Mouse (Mus musculus) CD4-positive helper T cell, adult 2 months (primary cell): ENCODE measurements around the gene Uck2.

ENCODE experiments used
- DNase-seq: peaks from one replicate; pipeline ENCODE4 v3.0.0-alpha.2; 2012; ENCODE audit warnings: low read depth, missing footprints, low spot score

Gene Uck2

GRCm38 (mm10) chr1:167211979-167212614 is 73.0 kb downstream of the Uck2 start:
- peak; percentile 32 for DNase-seq

DNA sequence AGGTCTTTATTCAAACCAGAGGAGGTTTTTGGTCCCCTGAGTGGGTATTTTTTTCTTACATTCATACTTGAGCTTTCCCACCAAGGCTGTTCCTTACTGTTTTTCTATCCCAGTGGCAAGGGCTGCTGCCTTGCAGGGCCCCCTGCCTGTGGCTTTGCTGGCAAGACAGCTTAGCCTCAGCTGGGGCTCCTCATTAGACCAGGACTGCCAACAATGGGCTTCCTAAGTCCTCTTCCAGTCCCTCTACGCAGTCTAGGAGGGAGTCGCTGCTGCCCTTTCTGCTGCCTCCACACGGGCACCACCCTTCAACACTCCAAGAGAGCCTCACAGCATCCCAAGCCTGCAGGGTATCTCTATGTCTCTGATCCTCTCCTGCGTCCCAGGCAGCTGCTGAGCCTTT is 76.3 kb downstream of the Uck2 start:
- no peak for DNase-seq

DNA sequence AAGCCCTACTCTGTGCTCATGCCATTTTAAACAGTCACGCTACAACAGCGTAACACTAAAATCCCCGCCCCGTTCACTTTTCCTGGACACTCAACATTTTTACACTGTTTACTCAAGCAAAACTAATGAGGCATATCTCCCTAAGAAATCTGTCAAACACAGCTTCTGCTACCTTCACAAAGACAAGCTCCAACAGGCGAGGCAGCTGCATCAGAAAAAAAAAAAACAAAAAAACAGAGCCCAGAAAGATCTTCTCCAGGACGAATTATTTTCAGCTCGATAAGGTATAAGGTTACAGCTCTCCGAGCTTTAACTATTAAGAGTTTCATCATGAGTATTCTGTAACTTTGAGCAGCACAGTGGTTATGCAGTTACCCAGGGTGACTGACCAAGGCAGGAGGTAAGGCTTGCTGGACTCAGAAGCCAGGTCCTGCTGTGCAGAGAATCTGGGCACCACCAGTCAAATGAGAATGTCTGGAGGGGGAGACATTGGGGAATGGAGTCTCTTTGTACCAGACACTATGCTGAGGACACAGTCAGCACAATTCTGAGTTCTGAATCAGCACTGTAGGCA is 79.9 kb downstream of the Uck2 start:
- DNase-seq: no peak

DNA sequence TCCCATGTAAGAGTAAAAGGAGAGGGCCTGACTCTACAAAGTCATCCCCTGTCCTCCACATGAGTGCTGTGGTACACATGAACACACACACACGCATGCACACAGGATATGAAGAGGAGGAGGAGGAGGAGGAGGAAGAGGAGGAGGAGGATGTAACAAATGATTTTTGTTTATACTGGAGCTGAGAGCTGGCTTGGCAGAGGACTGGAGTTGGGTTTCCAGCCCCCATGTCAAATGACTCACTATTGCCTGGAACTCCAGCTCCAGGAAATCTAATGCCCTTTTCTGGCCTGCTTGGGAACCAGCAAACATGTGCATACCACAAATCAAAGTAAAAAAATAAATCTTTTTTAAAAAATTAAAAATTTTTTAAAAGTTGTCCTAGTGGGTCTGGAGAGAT is 80.7 kb downstream of the Uck2 start:
- DNase-seq: no peak

DNA sequence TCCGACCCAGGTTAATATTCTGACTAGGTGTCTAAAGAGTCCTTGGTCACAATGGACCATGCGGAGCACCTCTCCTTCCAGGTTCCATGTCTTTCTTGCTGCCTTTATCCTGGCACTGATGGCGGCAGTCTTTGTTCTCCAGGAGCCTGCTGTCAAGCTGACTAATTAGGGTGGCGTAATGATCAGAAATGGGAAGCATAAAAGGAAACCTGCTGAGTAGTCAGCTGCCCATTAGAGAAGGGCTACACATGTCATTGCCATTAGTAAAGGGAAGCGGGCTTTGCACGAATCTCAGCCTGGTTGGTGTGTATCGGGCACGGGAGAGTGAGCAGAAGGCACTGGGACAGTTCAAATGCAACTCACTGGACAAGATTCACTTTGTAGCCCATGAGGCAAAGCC is 90.4 kb downstream of the Uck2 start:
- DNase-seq: no peak

- no peak for DNase-seq
Measured at GRCm38 (mm10) chr1:167187791-167188190, 97.3 kb downstream of the Uck2 start.

- no peak for DNase-seq
Measured at GRCm38 (mm10) chr1:167181919-167182616, 103.1 kb downstream of the Uck2 start.
